Mouse (Mus musculus) cerebellum, postnatal 36 days (tissue): Measurements from ENCODE around the gene Clk3.
A peak's percentile ranks its signal among the peaks of the same experiment; 100 is the strongest.

Experiments
- DNase-seq, 2 experiments: peaks; one replicate each; pipeline ENCODE4 v3.0.0; 2021 to 2022; ENCODE audit warnings: mixed read lengths in 2 of 2

Clk3 gene

GRCm38 (mm10) chr9:57765364-57766351 is at the start of gene Clk3:
Gene Clk3 (minus strand): TSS chr9:57765860.
- peak; percentile 76 to 77 for DNase-seq

GRCm38 (mm10) chr9:57814866-57815265 is 49.2 kb upstream of the Clk3 start:
- DNase-seq = no peak

GRCm38 (mm10) chr9:57814014-57814413 is 48.4 kb upstream of the Clk3 start:
- no peak for DNase-seq

- DNase-seq = no peak
Observed at GRCm38 (mm10) chr9:57811793-57812733, 46.4 kb upstream of the Clk3 start.

GRCm38 (mm10) chr9:57810691-57811090 is 45.0 kb upstream of the Clk3 start:
- no peak for DNase-seq

GRCm38 (mm10) chr9:57808771-57809310 is 43.2 kb upstream of the Clk3 start:
- no peak for DNase-seq

- no peak for DNase-seq
Observed at GRCm38 (mm10) chr9:57807174-57807651, 41.6 kb upstream of the Clk3 start.

- DNase-seq = no peak
Observed at GRCm38 (mm10) chr9:57806066-57806481, 40.4 kb upstream of the Clk3 start.

- DNase-seq = no peak
Observed at GRCm38 (mm10) chr9:57805087-57805737, 39.6 kb upstream of the Clk3 start.

GRCm38 (mm10) chr9:57803839-57804238 is 38.2 kb upstream of the Clk3 start:
- no peak for DNase-seq

GRCm38 (mm10) chr9:57803047-57803446 is 37.4 kb upstream of the Clk3 start:
- DNase-seq = no peak

- DNase-seq = no peak
Observed at GRCm38 (mm10) chr9:57800325-57800975, 34.8 kb upstream of the Clk3 start.

GRCm38 (mm10) chr9:57798725-57799253 is 33.1 kb upstream of the Clk3 start:
- no peak for DNase-seq

GRCm38 (mm10) chr9:57797456-57797855 is 31.8 kb upstream of the Clk3 start:
- DNase-seq = no peak

- no peak for DNase-seq
Observed at GRCm38 (mm10) chr9:57789733-57790132, 24.1 kb upstream of the Clk3 start.

GRCm38 (mm10) chr9:57782656-57783055 is 17.0 kb upstream of the Clk3 start:
- no peak for DNase-seq

- no peak for DNase-seq
Observed at GRCm38 (mm10) chr9:57775736-57776135, 10.1 kb upstream of the Clk3 start.

GRCm38 (mm10) chr9:57775026-57775425 is 9.4 kb upstream of the Clk3 start:
- DNase-seq = no peak

GRCm38 (mm10) chr9:57774168-57774567 is 8.5 kb upstream of the Clk3 start:
- no peak for DNase-seq

- DNase-seq = no peak
Observed at GRCm38 (mm10) chr9:57773754-57774153, 8.1 kb upstream of the Clk3 start.

- DNase-seq = no peak
Observed at GRCm38 (mm10) chr9:57770836-57771235, 5.2 kb upstream of the Clk3 start.
